Mouse (Mus musculus): Measurements from ENCODE around the gene Psmb5. TPM values are rescaled to one million over a fixed set of nuclear protein-coding genes. Genes with fewer than 3 reads are reported as not detected.

Psmb5 gene
- total and polyA plus RNA-seq, 3 experiments: 299 to 416 (median 411) TPM

GRCm38 (mm10) chr14:54664477-54665222 is 46.8 kb upstream of the Psmb5 start:
- in situ Hi-C loops (cut with MboI; ENCODE audit: low pct_ligation_motif_present, low pct_unique_long_range_greater_than_20kb, low sequenced_read_pairs) (no loop called here), dilution Hi-C loops (cut with MboI; ENCODE audit: extremely low pct_ligation_motif_present, extremely low pct_unique_long_range_greater_than_20kb, low sequenced_read_pairs) (no loop called here)
- no peak overlapping the region for H3K4me2 ChIP-seq (ENCODE audit: insufficient read depth, low read depth, poor library complexity, severe bottlenecking)
- H3K4me3 ChIP-seq (replicated peaks in 1 of 3; ENCODE audit: low read depth in 2 of 3, low read length in 2 of 3, poor library complexity in 1 of 3): no peak overlapping the region
- H3K79me2 ChIP-seq (replicated peaks; ENCODE audit: control insufficient read depth, extremely low read depth, insufficient read depth, poor library complexity, severe bottlenecking): no peaks in the 10 kb centered on the region; the same call in none of the 2 replicates
- DNase-seq (ENCODE audit: extremely low read depth): no peak
- peaks cover 73 to 94% of the 10 kb centered on the region in 2 experiments for H3K36me3 ChIP-seq (replicated peaks in 1 of 2; ENCODE audit: control insufficient read depth in 1 of 2, insufficient read depth in 1 of 2, low read length in 1 of 2)
- TF ChIP-seq TCF12 (IDR thresholded peaks at IDR 0.05; ENCODE audit: low read depth, low read length) (no peak), ZKSCAN1 (IDR thresholded peaks at IDR 0.05; ENCODE audit: borderline replicate concordance, low read depth, low read length) (no peak), CHD1 (IDR thresholded peaks at IDR 0.05; ENCODE audit: low read depth, low read length) (no peak), NELFE (IDR thresholded peaks at IDR 0.05; ENCODE audit: low read depth, low read length) (no peak), SMC3 (IDR thresholded peaks at IDR 0.05; ENCODE audit: low read depth, low read length) (no peak), RAD21 (IDR thresholded peaks at IDR 0.05; ENCODE audit: low read depth, low read length) (no peak), USF1 (IDR thresholded peaks at IDR 0.05; ENCODE audit: low read depth, low read length) (no peak), IRF4 (IDR thresholded peaks at IDR 0.05; ENCODE audit: low read depth, low read length) (no peak), ZNF384 (IDR thresholded peaks at IDR 0.05; ENCODE audit: low read depth, low read length) (no peak), RCOR1 (conservative IDR thresholded peaks at IDR 0.05; ENCODE audit: low read depth, low read length) (no peak), PAX5 (IDR thresholded peaks at IDR 0.05; ENCODE audit: low read length) (no peak), SIN3A (IDR thresholded peaks at IDR 0.05; ENCODE audit: low read length) (no peak), CTCF (conservative IDR thresholded peaks at IDR 0.05 in 1 of 2, IDR thresholded peaks at IDR 0.05 in 1 of 2; ENCODE audit: low read depth in 2 of 2, low read length in 2 of 2) (no peak), EP300 (IDR thresholded peaks at IDR 0.05; ENCODE audit: low read length) (no peak), MEF2A (IDR thresholded peaks at IDR 0.05; ENCODE audit: borderline replicate concordance, low read depth, low read length) (no peak), POLR2AphosphoS2 (IDR thresholded peaks at IDR 0.05; ENCODE audit: low read depth, low read length) (no peak), MYC (IDR thresholded peaks at IDR 0.05; ENCODE audit: low read depth, low read length) (no peak), TBP (conservative IDR thresholded peaks at IDR 0.05; ENCODE audit: low read depth, low read length) (no peak)
- H3K27me3 ChIP-seq (replicated peaks): no peaks in the 10 kb centered on the region
- H3K4me1 ChIP-seq (ENCODE audit: control insufficient read depth in 1 of 2, insufficient read depth in 2 of 2): no peaks in the 10 kb centered on the region
- no peak overlapping the region for H3K9ac ChIP-seq (ENCODE audit: insufficient read depth, low read depth)
- H3K9me3 ChIP-seq (replicated peaks; ENCODE audit: low read length): no peaks in the 10 kb centered on the region
- no peak overlapping the region for H3K27ac ChIP-seq (ENCODE audit: insufficient read depth, low read depth)

GRCm38 (mm10) chr14:54660009-54660408 is 42.2 kb upstream of the Psmb5 start:
- no peak overlapping the region for H3K27ac ChIP-seq (ENCODE audit: insufficient read depth, low read depth)
- TF ChIP-seq MXI1 (IDR thresholded peaks at IDR 0.05; ENCODE audit: low read depth, low read length) (no peak), CHD1 (IDR thresholded peaks at IDR 0.05; ENCODE audit: low read depth, low read length) (no peak), NRF1 (IDR thresholded peaks at IDR 0.05; ENCODE audit: low read depth, low read length) (no peak), SIN3A (IDR thresholded peaks at IDR 0.05; ENCODE audit: low read length) (no peak), JUN (IDR thresholded peaks at IDR 0.05; ENCODE audit: insufficient read depth, low read depth, low read length) (no peak), GABPA (IDR thresholded peaks at IDR 0.05; ENCODE audit: insufficient replicate concordance, low read depth, low read length) (no peak), POLR2AphosphoS2 (IDR thresholded peaks at IDR 0.05; ENCODE audit: low read depth, low read length) (no peak), HCFC1 (IDR thresholded peaks at IDR 0.05; ENCODE audit: low read depth, low read length) (no peak), E2F4 (IDR thresholded peaks at IDR 0.05; ENCODE audit: insufficient replicate concordance, low read depth, low read length) (no peak), ETS1 (conservative IDR thresholded peaks at IDR 0.05; ENCODE audit: low read depth, low read length) (no peak)
- in situ Hi-C loops (cut with MboI; ENCODE audit: low pct_ligation_motif_present, low pct_unique_long_range_greater_than_20kb, low sequenced_read_pairs) (no loop called here), dilution Hi-C loops (cut with MboI; ENCODE audit: extremely low pct_ligation_motif_present, extremely low pct_unique_long_range_greater_than_20kb, low sequenced_read_pairs) (no loop called here)
- DNase-seq (ENCODE audit: extremely low read depth): no peak
- H3K9me3 ChIP-seq (replicated peaks; ENCODE audit: low read length): no peaks in the 10 kb centered on the region
- H3K79me2 ChIP-seq (replicated peaks; ENCODE audit: control insufficient read depth, extremely low read depth, insufficient read depth, poor library complexity, severe bottlenecking): no peaks in the 10 kb centered on the region
- H3K4me1 ChIP-seq (ENCODE audit: control insufficient read depth in 1 of 2, insufficient read depth in 2 of 2): no peaks in the 10 kb centered on the region
- H3K4me3 ChIP-seq (replicated peaks in 1 of 3; ENCODE audit: low read depth in 2 of 3, low read length in 2 of 3, poor library complexity in 1 of 3): no peak overlapping the region
- peaks cover 72 to 95% of the 10 kb centered on the region in 2 experiments for H3K36me3 ChIP-seq (replicated peaks in 1 of 2; ENCODE audit: control insufficient read depth in 1 of 2, insufficient read depth in 1 of 2, low read length in 1 of 2)
- H3K27me3 ChIP-seq (replicated peaks): no peaks in the 10 kb centered on the region
- no peak overlapping the region for H3K9ac ChIP-seq (ENCODE audit: insufficient read depth, low read depth)
- no peak overlapping the region for H3K4me2 ChIP-seq (ENCODE audit: insufficient read depth, low read depth, poor library complexity, severe bottlenecking)
